Mouse (Mus musculus) lung, adult 2 months (tissue): ENCODE results near the gene Fgfr1op2. TPM values are rescaled to one million over a fixed set of nuclear protein-coding genes. Genes with fewer than 3 reads are reported as not detected.

ENCODE experiments used
- DNase-seq: peaks from one replicate; pipeline ENCODE4 v3.0.0; 2022
- H3K4me1 ChIP-seq: fragments of 200-500 bp; 2 replicates; pipeline ENCODE4 v1.6.1; 2011; ENCODE audit warnings: low read length; ENCODE audit not compliant: control insufficient read depth, insufficient read depth
- H3K4me3 ChIP-seq: fragments of 200-500 bp; replicated peaks from 2 replicates; pipeline ENCODE3; 2011; ENCODE audit warnings: low read depth, mild to moderate bottlenecking, control low read depth, low read length; ENCODE audit errors: extremely low read depth
- CTCF ChIP-seq: fragments of 200-500 bp; IDR thresholded peaks from 2 replicates; pipeline ENCODE4 v1.5.1; 2011; ENCODE audit warnings: mild to moderate bottlenecking, low read length, control low read depth; ENCODE audit not compliant: insufficient read depth
- POLR2A ChIP-seq: fragments of 200-500 bp; IDR thresholded peaks from 2 replicates; pipeline ENCODE4 v1.6.1; 2011; ENCODE audit warnings: low read depth, mild to moderate bottlenecking, control low read depth, low read length, borderline replicate concordance; ENCODE audit errors: extremely low read depth
- WGBS: fragments of 180-500 bp; shearing (Covaris S2); methylation state at CpG from one replicate; pipeline ENCODE4 v1.1.7; 2018; 5-methylcytosine and 5-hydroxymethylcytosine counted together
- polyA plus RNA-seq: library from polyadenylated mRNA; depleted of rRNA; stranded (reverse); fragments of >200 nt; gene quantifications from 2 replicates; pipeline ENCODE4 v1.2.3, GENCODE M21; 2012; rRNA removed

Fgfr1op2 gene
- polyA plus RNA-seq, 1 experiment, result 54.3 TPM

GRCm38 (mm10) chr6:146634759-146635606 is 58.0 kb downstream of the Fgfr1op2 start:
- TF ChIP-seq POLR2A (no peak), CTCF (no peak)
- Histone ChIP-seq H3K4me3 (no peak overlapping the region), H3K4me1 (peaks cover 6% of the 10 kb centered on the region; the same call in 1 of the 2 replicates)
- no peak for DNase-seq
- 61% methylated on average over 4 of the region's 4 CpGs for WGBS

GRCm38 (mm10) chr6:146636482-146636881 is 59.5 kb downstream of the Fgfr1op2 start:
- DNase-seq, result no peak
- Histone ChIP-seq H3K4me1 (peaks cover 6% of the 10 kb centered on the region; the same call in 1 of the 2 replicates), H3K4me3 (no peak overlapping the region)
- WGBS, result 71% methylated on average over 5 of the region's 5 CpGs
- TF ChIP-seq POLR2A, result no peak
- no peak for TF ChIP-seq CTCF

- Histone ChIP-seq H3K4me3 (no peak overlapping the region), H3K4me1 (peaks cover 8% of the 10 kb centered on the region)
- no peak for DNase-seq
- 79% methylated on average over 7 of the region's 7 CpGs for WGBS
- TF ChIP-seq CTCF, result no peak
- no peak for TF ChIP-seq POLR2A
Measured at GRCm38 (mm10) chr6:146640068-146640965, 63.3 kb downstream of the Fgfr1op2 start.

- TF ChIP-seq POLR2A (no peak), CTCF (no peak)
- Histone ChIP-seq H3K4me3 (no peak overlapping the region), H3K4me1 (peaks cover 8% of the 10 kb centered on the region)
- 75% methylated on average over 6 of the region's 6 CpGs for WGBS
- no peak for DNase-seq
Measured at GRCm38 (mm10) chr6:146640991-146641390, 64.0 kb downstream of the Fgfr1op2 start.

GRCm38 (mm10) chr6:146641621-146642210 is 64.7 kb downstream of the Fgfr1op2 start:
- DNase-seq, result no peak
- peaks cover 8% of the 10 kb centered on the region for H3K4me1 ChIP-seq
- H3K4me3 ChIP-seq, result peak overlapping the region; percentile 93
- TF ChIP-seq CTCF, result no peak
- TF ChIP-seq POLR2A, result no peak
- 63% methylated on average over 11 of the region's 11 CpGs for WGBS

GRCm38 (mm10) chr6:146642276-146643183 is 65.5 kb downstream of the Fgfr1op2 start, which contains the start of the genes Med21 and Tm7sf3:
Gene Med21 (plus strand): TSS chr6:146642547.
Gene Tm7sf3 (minus strand): TSS chr6:146642824.
- peaks cover 8% of the 10 kb centered on the region for H3K4me1 ChIP-seq
- WGBS, result under 1% methylated on average over 60 of the region's 60 CpGs
- DNase-seq, result peak; percentile 96
- peak within 1 kb of the TSS; percentile 95 for H3K4me3 ChIP-seq
- peak; percentile 98 for TF ChIP-seq POLR2A
- no peak for TF ChIP-seq CTCF

GRCm38 (mm10) chr6:146643184-146643570 is 66.2 kb downstream of the Fgfr1op2 start:
- Histone ChIP-seq H3K4me3 (peak overlapping the region; percentile 95), H3K4me1 (peaks cover 8% of the 10 kb centered on the region)
- TF ChIP-seq POLR2A (no peak), CTCF (no peak)
- 12% methylated on average over 11 of the region's 11 CpGs for WGBS
- no peak for DNase-seq

Other genes with a start within 250 kb of the Fgfr1op2 start
- gene Itpr2, start 75.0 kb upstream of the Fgfr1op2 start, polyA plus RNA-seq, result 15.3 and 25.5 TPM in 2 replicates
- gene Ints13, start 632 bp downstream of the Fgfr1op2 start, polyA plus RNA-seq, result 10.0 and 13.1 TPM in 2 replicates
- 18.0 and 25.1 TPM in 2 replicates for gene Med21, start 65.3 kb downstream of the Fgfr1op2 start, polyA plus RNA-seq
- 15.8 and 20.2 TPM in 2 replicates for gene Tm7sf3, start 65.6 kb downstream of the Fgfr1op2 start, polyA plus RNA-seq
- 2.8 and 5.3 TPM in 2 replicates for gene Stk38l, start 147.8 kb downstream of the Fgfr1op2 start, polyA plus RNA-seq
- 1.8 and 3.1 TPM in 2 replicates for gene Arntl2, start 218.9 kb downstream of the Fgfr1op2 start, polyA plus RNA-seq